Mouse (Mus musculus): Measurements from ENCODE around the gene Prkg1.

- TF ChIP-seq CTCF (IDR thresholded peaks at IDR 0.05; ENCODE audit: low read depth, low read length), result no peak
- TF ChIP-seq GATA1 (IDR thresholded peaks at IDR 0.05; ENCODE audit: borderline replicate concordance, low read length), result no peak
Measured at GRCm38 (mm10) chr19:31124628-31125027, 640.2 kb downstream of the Prkg1 start.
